Mouse (Mus musculus): Measurements from ENCODE around the gene Ncor2. TPM values are rescaled to one million over a fixed set of nuclear protein-coding genes. Genes with fewer than 3 reads are reported as not detected.
"Not testable (repeated sequence)": the region's sequence is repeated elsewhere in the genome, so short reads cannot be mapped to it uniquely, and the experiment has no call there.

Gene Ncor2
- 100 to 1,000 TPM; 171 to 175 TPM for total RNA-seq (2021)
- long read RNA-seq, experiment 1, partial matches to known transcripts, result 17 of 49 reads
- long read RNA-seq, experiment 1, other reads (novel, unspliced or antisense), result 29 of 49 reads
- long read RNA-seq, experiment 2, partial matches to known transcripts, result 16 of 36 reads
- long read RNA-seq, experiment 2, other reads (novel, unspliced or antisense), result 19 of 36 reads

DNA sequence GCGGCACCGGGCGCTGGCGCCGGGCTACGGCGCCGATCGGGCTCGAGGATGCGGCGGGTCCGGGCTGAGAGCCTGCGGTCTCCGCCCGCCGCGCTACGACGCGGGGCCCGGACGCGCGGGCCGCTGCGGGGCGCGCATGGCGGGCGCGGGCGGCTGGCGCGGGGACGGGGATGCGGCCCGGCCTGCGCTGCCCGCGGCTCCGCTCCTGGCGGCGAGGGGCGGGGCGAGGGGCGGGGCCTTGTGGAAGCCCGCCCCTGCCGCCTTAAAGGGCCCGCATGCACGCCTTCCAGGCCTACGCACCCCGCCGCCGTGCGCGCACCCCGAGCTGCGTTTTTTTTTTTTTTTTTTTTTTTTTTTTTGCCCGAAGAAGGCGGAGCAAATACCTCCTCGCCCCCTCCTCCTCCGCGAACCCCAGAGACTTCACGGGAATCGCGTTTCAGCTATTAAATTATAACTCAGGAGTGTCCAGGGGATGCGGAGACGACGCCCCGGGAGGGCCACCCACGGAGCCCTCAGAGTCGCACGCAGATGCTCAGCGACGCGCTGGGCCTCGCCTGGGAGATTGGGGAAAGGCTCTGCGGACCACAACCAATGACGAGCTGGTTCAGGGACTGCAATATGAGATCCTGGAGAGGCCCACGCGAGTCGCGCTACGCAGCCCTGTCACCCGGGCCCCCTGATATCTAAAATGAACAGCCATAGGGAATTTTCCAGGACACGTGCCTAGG lies at the start of gene Ncor2:
Gene Ncor2 (minus strand): TSS at position 213 of the 728 bp plus-strand sequence.
- intact Hi-C loops (cut with DNase I), result loop anchor here (1.0 to 5.0 kb wide), 6 partner anchors 38 to 277 kb away; no protein-coding TSS in a partner anchor
- peak; percentile 89 to 90 for DNase-seq (ENCODE audit: low spot score in 2 of 2)

DNA sequence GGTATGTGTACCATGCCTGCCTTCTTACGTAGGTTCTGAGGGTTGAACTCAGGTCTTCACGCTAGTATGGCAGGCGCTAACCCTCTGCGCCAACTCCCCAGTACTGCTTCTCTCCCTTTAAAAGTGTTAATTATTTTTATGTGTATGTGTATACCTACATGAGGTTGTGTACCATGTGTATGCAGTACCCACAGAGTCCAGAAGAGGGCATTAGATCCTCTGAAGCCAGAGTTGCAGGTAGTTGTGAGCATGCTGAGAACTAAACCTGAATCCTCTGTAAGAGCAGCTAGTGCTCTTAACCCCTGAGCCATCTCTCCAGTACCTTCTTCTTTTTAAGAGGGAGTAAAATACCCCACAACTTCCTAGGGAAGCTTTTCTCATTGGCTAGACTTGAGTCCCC lies 48.7 kb upstream of the Ncor2 start:
- no peak for DNase-seq (ENCODE audit: low spot score in 2 of 2)

DNA sequence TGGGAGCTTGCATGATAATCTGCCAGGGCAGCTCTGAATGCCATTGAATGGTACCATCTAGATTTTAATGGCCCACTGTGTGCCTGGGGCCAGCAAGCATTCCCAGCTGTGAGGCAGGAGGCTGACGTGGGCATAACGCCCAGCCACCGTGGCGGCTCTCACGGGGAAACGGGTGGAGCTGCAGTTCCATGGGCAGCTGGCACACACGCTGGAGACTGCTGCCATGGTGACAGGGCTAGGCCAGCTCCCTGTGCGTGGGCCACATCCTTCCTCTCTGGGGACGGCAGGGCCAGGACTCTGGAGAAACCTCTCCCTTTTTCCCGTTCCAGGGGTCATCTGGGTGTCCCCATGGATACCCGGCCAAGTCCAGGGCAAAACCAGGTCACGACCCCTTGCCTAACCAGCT lies 47.2 kb upstream of the Ncor2 start:
- peak; percentile 86 to 94 for DNase-seq (ENCODE audit: low spot score in 2 of 2)
- intact Hi-C loops (cut with DNase I), result loop anchor here (5.0 kb wide), 1 partner anchor 41 kb away; no protein-coding TSS in a partner anchor

More for the DNA sequence above, 48.7 kb upstream of the Ncor2 start:
- intact Hi-C loops (cut with DNase I), result loop anchor here (5.0 kb wide), 1 partner anchor 40 kb away; no protein-coding TSS in a partner anchor

DNA sequence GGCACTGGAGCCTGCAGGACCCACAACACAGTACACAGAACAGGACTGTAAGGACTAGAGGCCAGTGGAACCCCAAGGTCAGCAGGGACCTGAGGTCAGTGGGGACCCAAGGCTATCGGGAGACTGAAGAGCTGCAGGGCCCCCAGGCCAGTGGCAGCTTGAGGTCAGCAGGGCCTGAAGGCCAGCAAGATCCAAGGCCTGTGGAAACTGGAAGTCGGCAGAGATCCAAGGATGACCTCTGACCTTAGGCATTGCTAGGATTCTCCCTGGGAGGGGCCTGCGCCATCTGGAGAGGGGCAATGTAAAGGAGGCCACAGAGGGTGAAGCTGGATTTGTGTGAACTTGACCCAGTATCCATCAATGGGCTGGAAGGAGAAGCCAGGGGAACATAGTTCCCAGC lies 45.9 kb upstream of the Ncor2 start:
- DNase-seq (ENCODE audit: low spot score in 2 of 2), result no peak
- intact Hi-C loops (cut with DNase I), result loop anchor here (5.0 kb wide), 1 partner anchor 42 kb away; no protein-coding TSS in a partner anchor

DNA sequence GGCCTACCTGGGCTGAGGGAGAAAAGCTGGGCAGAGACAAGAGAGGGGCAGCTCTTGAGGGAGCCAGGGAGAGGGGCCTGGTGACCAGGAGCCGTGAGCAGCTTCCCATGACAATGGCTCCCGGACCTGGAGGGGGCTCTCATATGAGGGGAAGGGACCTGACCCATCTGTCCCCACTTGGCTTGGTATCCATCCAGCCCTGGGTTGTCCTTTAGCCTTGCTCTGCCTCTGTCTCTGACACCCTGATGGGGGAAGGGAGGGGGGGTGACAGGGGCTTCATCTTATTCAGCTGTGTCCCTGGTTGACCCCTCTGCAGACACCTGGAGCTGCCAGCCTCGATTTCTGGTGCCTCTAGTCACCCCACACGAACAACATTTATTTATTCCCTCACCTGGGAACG lies 44.9 kb upstream of the Ncor2 start:
- intact Hi-C loops (cut with DNase I), result no loop called here
- no peak for DNase-seq (ENCODE audit: low spot score in 2 of 2)

DNA sequence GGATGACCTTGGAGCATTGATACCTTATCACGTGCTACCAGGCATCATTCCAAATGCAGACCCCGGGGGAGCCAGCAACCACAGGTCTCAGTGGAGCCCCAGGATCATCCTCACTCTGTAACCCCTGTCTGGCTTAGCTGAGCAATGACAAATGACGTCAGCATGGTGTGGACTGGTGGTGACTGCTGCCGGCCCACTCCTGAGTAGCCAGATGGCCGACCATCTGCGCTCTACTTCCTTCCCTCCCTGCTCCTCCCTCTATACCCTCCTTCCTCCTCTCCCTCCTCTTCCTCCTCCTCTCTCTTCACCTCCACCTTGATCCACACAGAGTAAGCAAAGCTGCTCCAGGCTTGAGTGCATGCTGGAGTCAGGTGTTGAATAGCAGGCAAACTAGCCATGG lies 43.7 kb upstream of the Ncor2 start:
- intact Hi-C loops (cut with DNase I), result no loop called here
- peak in 1 of 2 experiments; percentile 63 for DNase-seq (ENCODE audit: low spot score in 2 of 2)

DNA sequence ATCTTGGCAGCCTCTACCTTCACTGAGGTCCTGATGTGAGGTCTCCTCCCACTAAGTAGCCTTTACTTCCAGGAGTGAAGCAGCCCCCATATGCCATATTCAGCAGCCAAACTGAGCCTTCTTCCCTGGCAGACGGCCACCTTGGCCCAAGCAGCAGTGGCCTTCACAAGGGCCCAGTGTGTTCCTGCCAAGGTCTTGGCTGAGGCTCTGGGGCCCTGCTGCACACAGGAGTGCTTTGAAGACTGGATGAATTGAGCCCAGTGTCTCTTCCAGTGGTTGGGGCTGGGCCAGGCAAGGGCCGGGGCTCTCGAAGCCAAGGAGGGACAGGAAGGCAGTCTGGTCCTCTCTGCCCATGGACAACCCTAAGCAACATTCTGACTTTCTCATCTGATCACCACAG lies 42.8 kb upstream of the Ncor2 start:
- intact Hi-C loops (cut with DNase I), result no loop called here

DNA sequence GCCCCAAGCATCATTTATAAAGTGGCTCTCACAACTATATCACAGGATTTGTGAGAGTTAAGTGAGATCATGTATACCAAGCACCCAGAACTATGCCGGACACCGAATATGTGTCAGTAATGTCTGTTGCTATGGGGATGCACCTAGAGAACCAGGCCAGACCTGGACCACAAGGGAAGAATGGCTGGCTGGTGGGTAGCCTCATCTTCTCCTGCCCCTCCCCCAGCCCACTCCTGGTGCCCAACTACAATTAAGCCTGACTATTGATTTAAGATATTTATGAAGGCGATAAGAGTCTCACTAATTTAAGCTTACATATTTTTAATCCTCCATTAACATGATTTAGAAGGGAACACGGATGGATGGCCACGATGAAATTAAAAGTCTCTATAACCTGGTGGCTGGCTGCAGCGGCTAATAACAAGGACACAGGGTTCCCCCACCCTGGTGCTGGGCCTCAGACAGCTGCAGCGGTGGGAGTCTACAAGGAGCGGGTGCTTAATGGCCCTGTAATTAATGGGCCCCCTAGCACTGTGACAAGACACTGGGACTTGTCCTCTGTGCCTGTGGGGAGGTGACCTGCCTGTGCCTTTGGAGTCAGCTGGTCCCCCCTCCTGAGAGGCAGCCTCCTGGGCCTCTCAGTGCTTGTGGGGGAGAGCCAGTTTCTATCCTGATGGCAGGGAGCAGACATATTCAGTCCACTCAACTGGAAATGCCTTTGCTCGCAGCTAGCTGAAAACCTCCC lies 38.6 kb upstream of the Ncor2 start:
- intact Hi-C loops (cut with DNase I), result loop anchor here (2.0 kb wide), 1 partner anchor 41 kb away; no protein-coding TSS in a partner anchor
- no peak for DNase-seq (ENCODE audit: low spot score in 2 of 2)

More for the DNA sequence above, 42.8 kb upstream of the Ncor2 start:
- peak; percentile 75 to 85 for DNase-seq (ENCODE audit: low spot score in 2 of 2)

DNA sequence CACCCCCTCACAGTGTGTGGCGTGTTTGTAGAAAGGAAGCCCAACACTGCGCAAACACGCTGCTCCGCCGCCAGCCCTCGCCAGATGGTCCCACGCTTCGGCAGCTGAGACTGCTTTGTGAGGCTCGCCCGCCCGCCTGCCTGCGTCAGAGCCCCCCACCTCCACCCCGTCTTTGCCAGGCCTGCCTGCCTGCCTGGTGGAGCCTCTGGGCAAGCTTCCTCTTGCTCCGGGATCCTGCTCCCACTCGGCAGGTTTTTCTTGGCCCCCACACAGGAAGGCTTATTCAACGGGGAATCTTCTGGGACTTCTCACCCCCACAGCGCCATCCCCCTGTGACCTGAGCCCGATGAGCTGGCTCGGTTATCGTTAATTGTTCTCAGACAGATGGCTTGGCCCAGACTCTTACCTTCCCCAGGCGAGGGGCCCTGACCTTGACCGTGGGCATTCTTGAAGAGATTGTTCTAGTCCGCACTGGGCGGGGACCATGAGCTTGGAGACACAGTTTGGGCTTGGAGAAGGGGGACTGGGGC lies 37.0 kb upstream of the Ncor2 start:
- intact Hi-C loops (cut with DNase I), result loop anchor here (2.0 kb wide), 2 partner anchors 29 to 39 kb away; no protein-coding TSS in a partner anchor
- peak; percentile 84 to 91 for DNase-seq (ENCODE audit: low spot score in 2 of 2)

DNA sequence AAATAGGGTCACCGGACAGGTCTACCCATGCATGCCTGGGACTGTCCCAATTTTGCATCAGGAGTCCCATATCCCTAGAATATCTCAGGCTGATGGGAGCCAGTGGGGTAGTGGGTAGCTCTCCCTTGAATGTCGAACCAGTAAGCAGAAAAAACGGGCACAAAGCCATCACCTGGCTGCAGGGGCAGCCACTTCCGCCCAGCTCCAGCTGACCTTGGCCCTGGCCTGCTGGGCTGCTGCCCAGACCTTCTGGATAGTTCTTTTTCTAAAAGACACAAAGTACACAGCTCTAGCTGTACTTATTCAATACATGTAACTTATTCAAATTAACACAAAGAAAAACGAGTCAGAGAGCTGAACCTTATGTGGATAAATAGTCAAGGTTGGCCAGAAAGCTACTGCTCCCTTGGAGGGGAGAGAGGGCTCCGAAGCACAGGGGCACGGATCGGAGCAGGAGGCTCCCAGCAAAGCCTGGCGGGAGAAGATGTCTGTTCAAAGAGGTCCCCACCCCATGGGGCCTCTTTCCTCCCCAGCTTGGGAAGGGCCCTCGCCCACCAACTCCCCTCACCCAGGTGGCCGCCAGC lies 36.4 kb upstream of the Ncor2 start:
- no peak for DNase-seq (ENCODE audit: low spot score in 2 of 2)
- intact Hi-C loops (cut with DNase I), result loop anchor here (2.0 kb wide), 1 partner anchor 29 kb away; no protein-coding TSS in a partner anchor

DNA sequence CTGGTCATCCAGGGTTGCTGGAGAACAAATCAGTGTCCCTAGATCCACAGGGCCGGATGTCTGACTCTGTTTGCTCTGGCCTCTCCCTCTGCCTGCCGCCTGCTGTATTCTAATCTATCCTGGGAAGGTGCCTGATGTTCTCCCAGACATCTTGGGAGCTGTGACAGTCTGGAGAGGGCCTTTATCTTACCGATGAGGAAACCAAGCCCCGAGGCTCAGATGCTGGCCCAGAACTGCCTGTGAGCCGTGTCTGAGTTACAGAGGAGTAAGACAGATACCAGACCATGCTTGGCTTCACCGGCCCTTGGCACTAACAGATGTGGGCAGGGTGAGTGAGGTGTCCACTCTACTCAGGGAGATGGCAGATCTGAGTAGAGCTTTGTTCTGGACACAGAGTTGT lies 35.0 kb upstream of the Ncor2 start:
- no peak for DNase-seq (ENCODE audit: low spot score in 2 of 2)
- intact Hi-C loops (cut with DNase I), result loop anchor here (2.0 kb wide), 1 partner anchor 31 kb away; no protein-coding TSS in a partner anchor

DNA sequence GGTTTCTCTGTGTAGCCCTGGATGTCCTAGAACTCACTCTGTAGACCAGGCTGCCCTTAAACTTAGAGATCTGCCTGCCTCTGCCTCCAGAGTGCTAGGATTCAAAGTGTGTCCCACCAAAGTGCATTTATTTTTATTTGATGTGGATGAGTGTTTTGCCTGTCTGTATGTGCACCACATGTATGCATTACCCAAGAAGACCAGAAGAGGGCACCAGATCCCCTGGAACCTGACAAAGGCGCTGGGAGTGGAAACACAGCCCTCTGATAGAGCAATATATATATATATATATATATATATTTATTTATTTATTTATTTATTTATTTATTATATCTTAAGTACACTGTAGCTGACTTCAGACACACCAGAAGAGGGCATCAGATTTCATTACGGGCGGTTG lies 25.9 kb upstream of the Ncor2 start:
- intact Hi-C loops (cut with DNase I), result not testable (repeated sequence)
- peak in 1 of 2 experiments; percentile 53 for DNase-seq (ENCODE audit: low spot score in 2 of 2)

DNA sequence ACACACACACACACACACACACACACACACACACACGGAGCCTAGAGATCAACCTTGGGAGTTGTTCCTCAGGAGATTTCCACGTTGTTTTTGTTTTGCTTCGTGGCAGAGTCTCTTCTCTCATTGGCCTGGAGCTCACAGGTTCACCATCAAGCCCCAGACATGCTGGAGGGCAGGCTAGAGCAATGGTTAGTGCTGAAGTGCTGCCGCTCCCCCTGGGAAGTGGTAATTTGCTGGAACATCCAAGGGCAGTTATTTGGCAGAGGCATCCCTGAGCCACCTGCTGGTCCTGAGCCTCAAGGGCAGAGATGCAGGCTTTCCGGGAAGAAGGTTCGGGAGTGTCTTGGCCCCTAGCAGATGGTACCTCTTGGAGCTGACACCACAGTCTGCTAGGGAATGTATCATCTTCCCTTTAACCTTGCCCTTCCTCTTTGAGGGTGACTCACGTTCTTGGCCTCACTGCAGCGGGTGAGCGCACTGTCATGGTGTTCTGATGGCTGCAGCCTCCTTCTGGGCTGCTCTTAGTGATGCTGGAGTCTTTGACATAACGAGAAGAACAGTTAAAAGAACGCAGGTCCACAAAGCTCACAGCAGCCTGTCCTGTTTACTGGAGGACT lies 25.3 kb upstream of the Ncor2 start:
- intact Hi-C loops (cut with DNase I), result no loop called here
- no peak for DNase-seq (ENCODE audit: low spot score in 2 of 2)

DNA sequence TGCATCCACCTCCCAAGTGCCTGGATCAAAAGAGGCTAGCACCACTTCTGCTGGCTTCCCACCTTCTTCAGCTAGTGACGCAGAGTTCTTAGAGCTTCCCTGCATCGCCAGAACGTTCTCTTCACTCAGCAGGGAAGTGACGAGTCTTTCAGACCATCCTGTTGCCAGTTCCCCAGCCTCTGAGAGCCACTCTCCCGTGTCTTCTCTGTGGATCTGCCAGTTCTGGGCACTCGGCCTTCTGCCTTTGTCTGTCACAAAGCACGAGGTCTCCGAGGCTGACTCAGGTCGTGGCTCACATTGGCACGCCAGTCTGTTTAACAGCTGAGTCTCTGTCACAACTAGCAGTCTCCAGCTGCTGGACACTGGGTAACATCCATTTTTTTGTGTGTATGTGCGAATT lies 24.7 kb upstream of the Ncor2 start:
- DNase-seq (ENCODE audit: low spot score in 2 of 2), result peak; percentile 48 to 75
- intact Hi-C loops (cut with DNase I), result no loop called here

DNA sequence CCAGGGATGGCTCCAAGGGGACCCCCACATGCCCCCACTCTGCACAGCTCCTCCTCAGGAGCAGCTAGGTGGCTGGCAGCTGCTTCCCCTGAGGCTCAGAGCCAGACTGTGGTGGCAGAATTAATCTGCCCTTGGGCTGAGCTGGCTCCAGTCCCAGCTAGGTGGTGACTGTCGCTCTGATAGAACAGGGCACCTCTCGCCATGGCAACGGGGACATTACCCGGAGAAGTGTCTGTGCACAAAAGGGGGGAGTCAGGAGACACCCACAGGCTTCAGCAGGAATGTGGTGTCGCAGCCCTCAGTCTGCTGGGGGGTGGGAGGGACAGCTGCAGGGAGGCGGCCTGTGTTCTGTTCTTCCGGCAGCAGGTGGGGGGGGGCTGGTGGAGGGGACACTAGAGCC lies 24.1 kb upstream of the Ncor2 start:
- intact Hi-C loops (cut with DNase I), result no loop called here
- DNase-seq (ENCODE audit: low spot score in 2 of 2), result peak; percentile 59 to 83

DNA sequence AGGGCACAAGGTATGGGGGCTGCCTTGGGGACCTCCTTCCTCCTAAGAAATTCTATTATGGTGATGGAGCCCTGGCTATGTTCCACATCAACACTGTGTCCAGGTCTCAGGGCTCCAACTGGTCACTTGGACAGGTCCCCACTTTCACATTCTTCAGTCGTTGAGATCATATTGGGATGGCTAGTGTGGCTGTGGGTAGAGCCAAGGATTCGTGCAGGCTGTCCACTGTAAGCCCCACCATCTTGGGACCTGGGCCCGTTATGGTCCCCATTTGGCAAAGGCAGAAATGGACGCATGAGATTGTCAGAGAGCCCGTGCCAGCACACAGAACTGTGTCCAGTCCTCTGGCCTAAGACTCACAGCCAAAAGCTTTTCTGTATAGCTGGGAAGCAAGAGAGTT lies 23.1 kb upstream of the Ncor2 start:
- DNase-seq (ENCODE audit: low spot score in 2 of 2), result no peak
- intact Hi-C loops (cut with DNase I), result no loop called here

DNA sequence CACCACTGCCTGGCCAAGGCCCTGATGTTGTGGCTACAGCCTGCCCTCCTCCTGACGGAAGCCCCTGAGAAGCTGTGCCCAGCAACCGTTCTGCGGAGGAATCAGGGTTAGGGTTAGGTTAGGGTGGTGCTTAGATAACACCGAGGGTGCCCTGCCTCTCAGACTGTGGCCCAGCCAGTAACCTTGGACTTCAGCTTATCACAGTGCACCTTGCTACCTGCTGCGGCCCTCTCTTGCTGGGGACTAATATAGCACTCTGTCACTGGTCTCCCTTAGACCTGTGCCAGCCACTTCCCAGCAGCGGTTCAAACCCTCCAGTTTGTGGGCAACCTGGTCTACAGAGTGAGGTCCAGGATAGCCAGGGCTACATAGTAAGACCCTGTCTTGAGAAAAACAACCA lies 20.1 kb upstream of the Ncor2 start:
- intact Hi-C loops (cut with DNase I), result no loop called here

DNA sequence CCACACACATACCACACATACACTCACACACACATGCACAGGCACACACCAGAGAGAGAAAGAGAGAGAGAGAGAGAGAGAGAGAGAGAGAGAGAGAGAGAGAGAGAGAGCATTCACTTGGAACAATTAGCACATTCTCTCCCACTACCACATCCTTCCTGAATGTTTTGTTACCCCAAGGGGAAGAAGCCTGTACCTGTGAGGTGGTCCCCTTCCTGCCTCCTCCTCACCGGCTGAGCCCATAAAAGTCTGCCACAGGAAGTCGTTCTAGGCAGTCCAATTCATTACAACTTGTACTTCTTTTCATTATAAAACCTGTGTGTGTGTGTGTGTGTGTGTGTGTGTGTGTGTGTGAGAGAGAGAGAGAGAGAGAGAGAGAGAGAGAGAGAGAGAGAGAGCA lies 18.3 kb upstream of the Ncor2 start:
- intact Hi-C loops (cut with DNase I); DNase-seq (ENCODE audit: low spot score in 2 of 2): not testable (repeated sequence)

More for the DNA sequence above, 20.1 kb upstream of the Ncor2 start:
- no peak for DNase-seq (ENCODE audit: low spot score in 2 of 2)

DNA sequence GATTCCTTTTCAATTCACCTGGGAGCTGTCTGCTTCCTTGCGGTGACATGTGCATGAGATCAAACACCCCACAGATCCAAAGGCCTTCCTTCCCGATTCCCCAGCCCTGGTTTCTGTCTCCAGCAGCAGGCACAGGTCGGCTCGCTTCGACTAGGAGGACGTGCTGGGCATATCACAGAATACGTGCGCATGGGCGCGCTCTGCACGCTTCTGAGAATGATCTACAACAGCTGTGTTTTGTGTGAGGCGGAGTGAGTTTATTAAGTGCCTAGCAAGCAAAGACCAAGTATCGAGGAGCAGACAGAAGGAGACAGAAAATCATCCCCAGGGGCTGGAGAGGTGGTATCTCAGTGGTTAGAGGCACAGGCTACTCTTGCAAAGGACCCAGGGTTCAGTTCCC lies 17.0 kb upstream of the Ncor2 start:
- DNase-seq (ENCODE audit: low spot score in 2 of 2), result no peak
- intact Hi-C loops (cut with DNase I), result no loop called here

Measured in left cerebral cortex, postnatal 14 days (tissue).